Mouse (Mus musculus): ENCODE data around the gene Csrp1. TPM values are rescaled to one million over a fixed set of nuclear protein-coding genes. Genes with fewer than 3 reads are reported as not detected.

Csrp1 gene
- 91.3 TPM for polyA plus RNA-seq (2017; shearing (Covaris generic))

GRCm38 (mm10) chr1:135719983-135720382, at the start of gene Csrp1:
Csrp1 (plus strand) TSS chr1:135720061.

GRCm38 (mm10) chr1:135765645-135766591, 46.1 kb downstream of the Csrp1 start, which contains the start of gene Phlda3:
Phlda3 (plus strand) TSS chr1:135766119.

GRCm38 (mm10) chr1:135778780-135779535, 59.1 kb downstream of the Csrp1 start, which contains the start of gene Tnni1:
Tnni1 (plus strand) TSS chr1:135779434.

Other genes with a start within 250 kb of the Csrp1 start
- not detected for gene Nav1, start 112.8 kb upstream of the Csrp1 start, polyA plus RNA-seq (2017; shearing (Covaris generic))
- 0.52 TPM for gene Phlda3, start 46.1 kb downstream of the Csrp1 start, polyA plus RNA-seq (2017; shearing (Covaris generic))
- gene Tnni1, start 59.4 kb downstream of the Csrp1 start, polyA plus RNA-seq (2017; shearing (Covaris generic)): not detected
- gene Lad1, start 98.5 kb downstream of the Csrp1 start, polyA plus RNA-seq (2017; shearing (Covaris generic)): not detected
- not detected for gene Tnnt2, start 116.3 kb downstream of the Csrp1 start, polyA plus RNA-seq (2017; shearing (Covaris generic))
- gene Pkp1, start 199.1 kb downstream of the Csrp1 start, polyA plus RNA-seq (2017; shearing (Covaris generic)): not detected